Mouse (Mus musculus) ES-E14 (cell line): ENCODE measurements around the gene Gm10309. TPM values are rescaled to one million over a fixed set of nuclear protein-coding genes. Genes with fewer than 3 reads are reported as not detected.

Experiments
- DNase-seq: peaks from one replicate; pipeline ENCODE4 v3.0.0-alpha.2; 2013; ENCODE audit warnings: low read depth, low spot score
- H3K27ac ChIP-seq: 2 replicates; pipeline ENCODE4 v1.5.1; 2012; ENCODE audit warnings: low read depth, mild to moderate bottlenecking, low read length, moderate library complexity, mixed read lengths; ENCODE audit not compliant: poor library complexity, insufficient read depth, severe bottlenecking
- H3K36me3 ChIP-seq: 2 replicates; pipeline ENCODE4 v1.6.1; 2012; ENCODE audit warnings: mild to moderate bottlenecking, low read length, moderate library complexity, mixed read lengths; ENCODE audit not compliant: control insufficient read depth, poor library complexity, insufficient read depth, severe bottlenecking
- H3K4me1 ChIP-seq, 2 experiments: fragments of 150-350 bp in 1 of 2; sonication (generic) in 1 of 2; 2 replicates each; pipeline ENCODE4 v1.6.1; 2012; ENCODE audit warnings: low read length in 2 of 2, mild to moderate bottlenecking in 1 of 2, mixed read lengths in 1 of 2; ENCODE audit not compliant: control insufficient read depth in 2 of 2, insufficient read depth in 2 of 2, poor library complexity in 1 of 2
- H3K4me3 ChIP-seq, 2 experiments: fragments of 150-350 bp in 1 of 2; sonication (generic) in 1 of 2; 2 replicates each; pipeline ENCODE4 v1.5.1; 2012; ENCODE audit warnings: low read length in 2 of 2, low read depth in 1 of 2, mild to moderate bottlenecking in 1 of 2, mixed read lengths in 1 of 2; ENCODE audit not compliant: insufficient read depth in 1 of 2, poor library complexity in 1 of 2, severe bottlenecking in 1 of 2
- H3K9ac ChIP-seq: 2 replicates; pipeline ENCODE4 v1.6.1; 2012; ENCODE audit warnings: low read depth, mild to moderate bottlenecking, low read length, mixed read lengths; ENCODE audit not compliant: poor library complexity, insufficient read depth, severe bottlenecking
- H3K9me3 ChIP-seq: fragments of 150-350 bp; sonication (generic); 2 replicates; pipeline ENCODE4 v1.6.1; 2012; ENCODE audit warnings: low read depth, mild to moderate bottlenecking, low read length; ENCODE audit not compliant: control insufficient read depth, insufficient read depth
- CHD2 ChIP-seq: IDR thresholded peaks from 2 replicates; pipeline ENCODE4 v1.6.1; 2014; ENCODE audit warnings: mild to moderate bottlenecking, low read depth, low read length, inconsistent platforms
- HCFC1 ChIP-seq: IDR thresholded peaks from 2 replicates; pipeline ENCODE4 v1.6.1; 2012; ENCODE audit warnings: low read length, inconsistent platforms, borderline replicate concordance; ENCODE audit not compliant: insufficient read depth
- MAFK ChIP-seq: IDR thresholded peaks from 2 replicates; pipeline ENCODE4 v1.6.1; 2014; ENCODE audit warnings: mild to moderate bottlenecking, low read depth, low read length, inconsistent platforms; ENCODE audit not compliant: insufficient read depth
- ZC3H11A ChIP-seq: IDR thresholded peaks from 2 replicates; pipeline ENCODE4 v1.6.1; 2012; ENCODE audit warnings: low read depth, mild to moderate bottlenecking, inconsistent platforms, low read length, borderline replicate concordance
- ZNF384 ChIP-seq: IDR thresholded peaks from 2 replicates; pipeline ENCODE4 v1.6.1; 2012; ENCODE audit warnings: low read depth, low read length, inconsistent platforms
- in situ Hi-C, 2 experiments: fragments of 600-800 bp; cut with MboI; formaldehyde crosslinking; loops; one replicate each; pipeline ENCODE4 v1.15.1; 2025; ENCODE audit warnings: low sequenced_read_pairs in 2 of 2, inconsistent platforms in 1 of 2; ENCODE audit not compliant: unreplicated experiment in 2 of 2
- total RNA-seq: library from RNA; depleted of rRNA; stranded (reverse); fragments of 300-350 nt; gene quantifications from 2 replicates; pipeline ENCODE4 v1.2.3, GENCODE M21; 2012; rRNA removed

Gm10309 gene
- not detected in 2 replicates for total RNA-seq

- DNase-seq, result no peak
- no peak for TF ChIP-seq HCFC1
- TF ChIP-seq MAFK, result no peak
- TF ChIP-seq ZNF384, result no peak
- TF ChIP-seq ZC3H11A, result no peak
- TF ChIP-seq CHD2, result no peak
Observed at GRCm38 (mm10) chr17:86505183-86505631, at the start of gene Gm10309. Gene Gm10309, minus strand, starts transcription at chr17:86505232.

GRCm38 (mm10) chr17:86551995-86552394 lies 47.0 kb upstream of the Gm10309 start:
- no peaks in the 10 kb centered on the region for H3K4me1 ChIP-seq
- H3K27ac ChIP-seq, result no peak overlapping the region
- H3K36me3 ChIP-seq, result no peaks in the 10 kb centered on the region; the same call in 1 of the 2 replicates
- TF ChIP-seq HCFC1, result no peak
- TF ChIP-seq MAFK, result no peak
- TF ChIP-seq CHD2, result no peak
- TF ChIP-seq ZNF384, result no peak
- no peak for TF ChIP-seq ZC3H11A
- no peak overlapping the region for H3K9ac ChIP-seq
- in situ Hi-C loops, result no loop called here
- H3K4me3 ChIP-seq, result no peak overlapping the region
- no peaks in the 10 kb centered on the region for H3K9me3 ChIP-seq
- no peak for DNase-seq

More at GRCm38 (mm10) chr17:86505183-86505631, at the start of gene Gm10309:
- Histone ChIP-seq H3K9me3 (no peaks in the 10 kb centered on the region), H3K9ac (no peak within 1 kb of the TSS), H3K27ac (no peak within 1 kb of the TSS), H3K4me3 (no peak within 1 kb of the TSS), H3K36me3 (no peaks in the 10 kb centered on the region), H3K4me1 (no peaks in the 10 kb centered on the region)
- in situ Hi-C loops, result loop anchor here in 1 of 2 experiments (10.0 kb wide), 1 partner anchor 310 kb away; no protein-coding TSS in a partner anchor

- Histone ChIP-seq H3K9me3 (no peaks in the 10 kb centered on the region), H3K4me1 (no peaks in the 10 kb centered on the region), H3K27ac (no peak overlapping the region), H3K4me3 (no peak overlapping the region), H3K9ac (no peak overlapping the region), H3K36me3 (no peaks in the 10 kb centered on the region; the same call in 1 of the 2 replicates)
- TF ChIP-seq ZC3H11A (no peak), CHD2 (no peak)
- in situ Hi-C loops, result no loop called here
- DNase-seq, result no peak
Observed at GRCm38 (mm10) chr17:86551561-86551960, 46.5 kb upstream of the Gm10309 start.

GRCm38 (mm10) chr17:86549128-86549527 lies 44.1 kb upstream of the Gm10309 start:
- H3K36me3 ChIP-seq, result no peaks in the 10 kb centered on the region
- TF ChIP-seq ZNF384 (no peak), MAFK (no peak), ZC3H11A (no peak), HCFC1 (no peak), CHD2 (no peak)
- no peaks in the 10 kb centered on the region for H3K9me3 ChIP-seq
- H3K9ac ChIP-seq, result no peak overlapping the region
- H3K27ac ChIP-seq, result no peak overlapping the region
- in situ Hi-C loops, result no loop called here
- no peak for DNase-seq
- no peaks in the 10 kb centered on the region for H3K4me1 ChIP-seq
- H3K4me3 ChIP-seq, result no peak overlapping the region

GRCm38 (mm10) chr17:86546529-86546928 lies 41.5 kb upstream of the Gm10309 start:
- H3K36me3 ChIP-seq, result no peaks in the 10 kb centered on the region
- no peak for DNase-seq
- H3K27ac ChIP-seq, result no peak overlapping the region
- no peak overlapping the region for H3K4me3 ChIP-seq
- no peaks in the 10 kb centered on the region for H3K4me1 ChIP-seq
- H3K9ac ChIP-seq, result no peak overlapping the region
- TF ChIP-seq CHD2 (no peak), ZC3H11A (no peak), HCFC1 (no peak), ZNF384 (no peak), MAFK (no peak)
- no peaks in the 10 kb centered on the region for H3K9me3 ChIP-seq
- in situ Hi-C loops, result no loop called here
